ENCODE assay signal across 8 mouse cellular contexts in the genomic region with DNA sequence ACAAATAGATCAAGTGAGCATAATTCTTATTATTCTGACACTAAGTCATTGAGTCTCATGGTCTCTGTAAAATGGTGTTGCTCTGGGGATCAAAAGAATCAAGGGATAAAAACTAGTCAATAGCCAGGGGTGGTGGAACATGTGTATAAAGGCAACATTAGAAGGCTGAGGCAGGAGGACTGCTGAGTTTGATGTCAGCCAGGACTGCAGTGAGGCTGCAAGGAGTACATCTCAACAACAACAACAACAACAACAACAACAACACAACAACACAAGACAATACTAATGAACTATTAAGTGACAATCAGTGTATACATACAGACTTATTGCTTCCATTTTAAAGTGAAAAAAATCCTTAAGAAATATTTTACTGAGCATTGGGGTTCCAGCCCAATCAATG. TPM values are rescaled to one million over a fixed set of nuclear protein-coding genes. Genes with fewer than 3 reads are reported as not detected.
DNase-seq lines count a peak whose midpoint lies in the region; ATAC-seq and TF ChIP-seq lines count a peak whose summit lies in the region.

No protein-coding gene starts in this region.

- peak overlapping the region; percentile 62 for H3K4me2 ChIP-seq in kidney, embryonic 16.5 days (replicated peaks; ENCODE audit: low read depth, low read length)
- H3K4me2 ChIP-seq in hindbrain, embryonic 15.5 days: peak overlapping the region; percentile 94
- H3K4me2 ChIP-seq in midbrain, embryonic 16.5 days (ENCODE audit: low read length): peak overlapping the region; percentile 69

- DNase-seq in kidney, adult 11 months: no peak
- no peak for DNase-seq in natural killer cell, adult 2 months (ENCODE audit: low spot score in 2 of 2)
- no peak for DNase-seq in cerebellum, adult 8-10 months

- no peak for TF ChIP-seq POLR2A in cortical plate, adult 2 months (IDR thresholded peaks at IDR 0.05; ENCODE audit: extremely low read depth, insufficient read depth, low read length)

- peaks cover 14% of the 10 kb centered on the region; the same call in 1 of the 2 replicates for H3K4me1 ChIP-seq in kidney, embryonic 16.5 days (ENCODE audit: insufficient read depth, low read length)
- H3K4me1 ChIP-seq in cortical plate, adult 2 months (ENCODE audit: control insufficient read depth, insufficient read depth, low read length): peaks cover 4% of the 10 kb centered on the region
- peaks cover 23% of the 10 kb centered on the region for H3K4me1 ChIP-seq in hindbrain, embryonic 15.5 days (replicated peaks)
- H3K4me1 ChIP-seq in midbrain, embryonic 16.5 days (ENCODE audit: control insufficient read depth, insufficient read depth, low read length): peaks cover 14% of the 10 kb centered on the region

- no peak for TF ChIP-seq CTCF in cortical plate, adult 2 months (IDR thresholded peaks at IDR 0.05; ENCODE audit: extremely low read depth, insufficient read depth, low read length)

- no peak for ATAC-seq in kidney, embryonic 16.5 days (ENCODE audit: low FRiP score, low TSS enrichment)
- no peak for ATAC-seq in hindbrain, embryonic 15.5 days (ENCODE audit: low FRiP score, low read depth)
- ATAC-seq in midbrain, embryonic 16.5 days: no peak
- ATAC-seq in monocyte, adult 5-6 weeks (replicated peaks; ENCODE audit: insufficient number of reproducible peaks, low FRiP score, low TSS enrichment, poor library complexity, severe bottlenecking): no peak

- H3K4me3 ChIP-seq in kidney, embryonic 16.5 days (ENCODE audit: low read length): peak overlapping the region; percentile 77
- peak overlapping the region; percentile 91 for H3K4me3 ChIP-seq in cortical plate, adult 2 months (ENCODE audit: insufficient read depth, low read length)
- peak overlapping the region; percentile 80 for H3K4me3 ChIP-seq in hindbrain, embryonic 15.5 days
- H3K4me3 ChIP-seq in midbrain, embryonic 16.5 days (ENCODE audit: low read depth, low read length): peak overlapping the region; percentile 77

- peak overlapping the region; percentile 100 for H3K27ac ChIP-seq in kidney, embryonic 16.5 days (ENCODE audit: low read length)
- H3K27ac ChIP-seq in cortical plate, adult 2 months (ENCODE audit: insufficient read depth, low read length): no peak overlapping the region
- peak overlapping the region; percentile 100 for H3K27ac ChIP-seq in hindbrain, embryonic 15.5 days (replicated peaks)
- H3K27ac ChIP-seq in midbrain, embryonic 16.5 days (ENCODE audit: low read length): peak overlapping the region; percentile 84

- H3K36me3 ChIP-seq in kidney, embryonic 16.5 days (ENCODE audit: insufficient read depth, low read length): peaks cover 51% of the 10 kb centered on the region
- H3K36me3 ChIP-seq in hindbrain, embryonic 15.5 days: peaks cover 35% of the 10 kb centered on the region
- H3K36me3 ChIP-seq in midbrain, embryonic 16.5 days (ENCODE audit: control insufficient read depth, insufficient read depth, low read length): peaks cover 14% of the 10 kb centered on the region

- H3K27me3 ChIP-seq in kidney, embryonic 16.5 days (ENCODE audit: insufficient read depth, low read length): no peaks in the 10 kb centered on the region
- no peaks in the 10 kb centered on the region for H3K27me3 ChIP-seq in hindbrain, embryonic 15.5 days
- H3K27me3 ChIP-seq in midbrain, embryonic 16.5 days (ENCODE audit: control insufficient read depth, insufficient read depth, low read depth, low read length): no peaks in the 10 kb centered on the region

- H3K9me3 ChIP-seq in kidney, embryonic 16.5 days (ENCODE audit: low read length): no peaks in the 10 kb centered on the region
- H3K9me3 ChIP-seq in hindbrain, embryonic 15.5 days: no peaks in the 10 kb centered on the region
- no peaks in the 10 kb centered on the region for H3K9me3 ChIP-seq in midbrain, embryonic 16.5 days (replicated peaks; ENCODE audit: control insufficient read depth, low read length, poor library complexity, severe bottlenecking)

- H3K9ac ChIP-seq in kidney, embryonic 16.5 days (replicated peaks; ENCODE audit: low read length): peak overlapping the region; percentile 83
- peak overlapping the region; percentile 74 for H3K9ac ChIP-seq in hindbrain, embryonic 15.5 days
- H3K9ac ChIP-seq in midbrain, embryonic 16.5 days (ENCODE audit: low read depth, low read length): peak overlapping the region; percentile 77

RNA-seq across cellular contexts. Expression of a gene that starts 0.7 kb away (rescaled TPM):
- polyA plus RNA-seq in kidney, embryonic 16.5 days (2015; fragmentation: Nextera tagmentation; extraction: Ambion mirVana): 151 and 163 TPM in 2 replicates
- polyA plus RNA-seq in cortical plate, adult 2 months (2012; rRNA removed): 53.5 and 58.3 TPM in 2 replicates
- polyA plus RNA-seq in hindbrain, embryonic 15.5 days (2015; fragmentation: Nextera tagmentation; extraction: Ambion mirVana): 51.3 and 57.1 TPM in 2 replicates
- polyA plus RNA-seq in midbrain, embryonic 16.5 days (2015; fragmentation: Nextera tagmentation; extraction: Ambion mirVana): 39.4 and 41.2 TPM in 2 replicates
- 17.6 to 79.8 TPM (median 33.5 TPM) in 3 replicates for total RNA-seq in monocyte, adult 5-6 weeks (2017)

RNA-seq across cellular contexts. Expression of a gene that starts 0.8 kb away (rescaled TPM):
- 213 and 228 TPM in 2 replicates for polyA plus RNA-seq in kidney, embryonic 16.5 days (2015; fragmentation: Nextera tagmentation; extraction: Ambion mirVana)
- 51.2 and 52.9 TPM in 2 replicates for polyA plus RNA-seq in cortical plate, adult 2 months (2012; rRNA removed)
- 148 and 150 TPM in 2 replicates for polyA plus RNA-seq in hindbrain, embryonic 15.5 days (2015; fragmentation: Nextera tagmentation; extraction: Ambion mirVana)
- 132 TPM in 2 replicates for polyA plus RNA-seq in midbrain, embryonic 16.5 days (2015; fragmentation: Nextera tagmentation; extraction: Ambion mirVana)
- total RNA-seq in monocyte, adult 5-6 weeks (2017): 20.1 to 33.9 TPM (median 25.9 TPM) in 3 replicates

RNA-seq across cellular contexts. Expression of a gene that starts 24.5 kb away (rescaled TPM):
- 7.5 and 7.7 TPM in 2 replicates for polyA plus RNA-seq in kidney, embryonic 16.5 days (2015; fragmentation: Nextera tagmentation; extraction: Ambion mirVana)
- 169 and 175 TPM in 2 replicates for polyA plus RNA-seq in cortical plate, adult 2 months (2012; rRNA removed)
- polyA plus RNA-seq in hindbrain, embryonic 15.5 days (2015; fragmentation: Nextera tagmentation; extraction: Ambion mirVana): 28.1 and 28.4 TPM in 2 replicates
- polyA plus RNA-seq in midbrain, embryonic 16.5 days (2015; fragmentation: Nextera tagmentation; extraction: Ambion mirVana): 14.2 and 21.2 TPM in 2 replicates
- total RNA-seq in monocyte, adult 5-6 weeks (2017): 12.8 to 29.3 TPM (median 15.5 TPM) in 3 replicates

RNA-seq across cellular contexts. Expression of a gene that starts 24.5 kb away (rescaled TPM):
- polyA plus RNA-seq in kidney, embryonic 16.5 days (2015; fragmentation: Nextera tagmentation; extraction: Ambion mirVana): 2,036 and 2,102 TPM in 2 replicates
- 4,394 and 4,549 TPM in 2 replicates for polyA plus RNA-seq in cortical plate, adult 2 months (2012; rRNA removed)
- 1,531 and 1,630 TPM in 2 replicates for polyA plus RNA-seq in hindbrain, embryonic 15.5 days (2015; fragmentation: Nextera tagmentation; extraction: Ambion mirVana)
- polyA plus RNA-seq in midbrain, embryonic 16.5 days (2015; fragmentation: Nextera tagmentation; extraction: Ambion mirVana): 1,326 and 1,443 TPM in 2 replicates
- total RNA-seq in monocyte, adult 5-6 weeks (2017): 353 to 432 TPM (median 359 TPM) in 3 replicates

RNA-seq across cellular contexts. Expression of a gene that starts 40.8 kb away (rescaled TPM):
- polyA plus RNA-seq in kidney, embryonic 16.5 days (2015; fragmentation: Nextera tagmentation; extraction: Ambion mirVana): 7.4 and 8.2 TPM in 2 replicates
- polyA plus RNA-seq in cortical plate, adult 2 months (2012; rRNA removed): 6.4 and 6.7 TPM in 2 replicates
- 6.8 and 8.2 TPM in 2 replicates for polyA plus RNA-seq in hindbrain, embryonic 15.5 days (2015; fragmentation: Nextera tagmentation; extraction: Ambion mirVana)
- 7.4 and 8.3 TPM in 2 replicates for polyA plus RNA-seq in midbrain, embryonic 16.5 days (2015; fragmentation: Nextera tagmentation; extraction: Ambion mirVana)
- 32.5 to 50.2 TPM (median 35.0 TPM) in 3 replicates for total RNA-seq in monocyte, adult 5-6 weeks (2017)
